Mouse (Mus musculus) left cerebral cortex, postnatal 36 days (tissue): ENCODE measurements around the gene Mtor. TPM values are rescaled to one million over a fixed set of nuclear protein-coding genes. Genes with fewer than 3 reads are reported as not detected.

Experiments used
- DNase-seq, 2 experiments: peaks; one replicate each; pipeline ENCODE4 v3.0.0; 2021 to 2022; ENCODE audit warnings: low spot score in 2 of 2, mixed read lengths in 1 of 2
- intact Hi-C: fragments of 180-260 bp; cut with DNase I; formaldehyde crosslinking; loops from one replicate; pipeline ENCODE4 v1.15.1; 2025
- total RNA-seq, 2 experiments: library from RNA; stranded (reverse); gene quantifications; 2 replicates each; pipeline ENCODE4 v1.2.3; 2021

The Mtor gene
- total RNA-seq, 2 experiments from 2014 or later, result 91.8 to 100 TPM

GRCm38 (mm10) chr4:148517809-148518208 lies 69.4 kb downstream of the Mtor start:
- intact Hi-C loops, result no loop called here
- no peak for DNase-seq

GRCm38 (mm10) chr4:148518235-148518795 lies 69.9 kb downstream of the Mtor start:
- DNase-seq, result no peak
- intact Hi-C loops, result no loop called here

- intact Hi-C loops, result no loop called here
- DNase-seq, result no peak
These were observed 75.1 kb downstream of the Mtor start for GRCm38 (mm10) chr4:148523538-148523937.

GRCm38 (mm10) chr4:148527158-148527910 lies 78.9 kb downstream of the Mtor start:
- no peak for DNase-seq
- intact Hi-C loops, result no loop called here

GRCm38 (mm10) chr4:148530351-148530750 lies 81.9 kb downstream of the Mtor start:
- intact Hi-C loops, result no loop called here
- no peak for DNase-seq

- DNase-seq, result no peak
- intact Hi-C loops, result no loop called here
These were observed 82.4 kb downstream of the Mtor start for GRCm38 (mm10) chr4:148530778-148531177.

- intact Hi-C loops, result no loop called here
- DNase-seq, result no peak
These were observed 82.9 kb downstream of the Mtor start for GRCm38 (mm10) chr4:148531341-148531740.

- no peak for DNase-seq
- intact Hi-C loops, result no loop called here
These were observed 84.1 kb downstream of the Mtor start for GRCm38 (mm10) chr4:148532516-148532915.

GRCm38 (mm10) chr4:148533613-148534328 lies 85.4 kb downstream of the Mtor start:
- DNase-seq, result no peak
- intact Hi-C loops, result no loop called here

GRCm38 (mm10) chr4:148535876-148536275 lies 87.5 kb downstream of the Mtor start:
- no peak for DNase-seq
- intact Hi-C loops, result no loop called here

GRCm38 (mm10) chr4:148549106-148549505 lies 100.7 kb downstream of the Mtor start:
- no peak for DNase-seq
- intact Hi-C loops, result no loop called here

GRCm38 (mm10) chr4:148557766-148558165 lies 109.4 kb downstream of the Mtor start:
- intact Hi-C loops, result loop anchor here (5.0 kb wide), 1 partner anchor 50 kb away; no protein-coding TSS in a partner anchor
- DNase-seq, result no peak

GRCm38 (mm10) chr4:148558297-148559000 lies 110.0 kb downstream of the Mtor start, which contains the start of gene Exosc10:
Exosc10 (plus strand) TSS chr4:148558429.
- intact Hi-C loops, result loop anchor here (5.0 kb wide), 1 partner anchor 49 kb away; no protein-coding TSS in a partner anchor

GRCm38 (mm10) chr4:148562676-148563075 lies 114.3 kb downstream of the Mtor start:
- intact Hi-C loops, result no loop called here
- no peak for DNase-seq

More at GRCm38 (mm10) chr4:148558297-148559000, 110.0 kb downstream of the Mtor start, which contains the start of gene Exosc10:
- peak; percentile 86 to 90 for DNase-seq

GRCm38 (mm10) chr4:148563595-148563994 lies 115.2 kb downstream of the Mtor start:
- no peak for DNase-seq
- intact Hi-C loops, result no loop called here

GRCm38 (mm10) chr4:148570138-148570537 lies 121.7 kb downstream of the Mtor start:
- intact Hi-C loops, result no loop called here
- DNase-seq, result no peak

- no peak for DNase-seq
- intact Hi-C loops, result no loop called here
These were observed 122.4 kb downstream of the Mtor start for GRCm38 (mm10) chr4:148570693-148571295.

GRCm38 (mm10) chr4:148573222-148573621 lies 124.8 kb downstream of the Mtor start:
- intact Hi-C loops, result no loop called here
- DNase-seq, result no peak

- DNase-seq, result no peak
- intact Hi-C loops, result no loop called here
These were observed 132.4 kb downstream of the Mtor start for GRCm38 (mm10) chr4:148580765-148581164.
